In genomic region chr15:81811599-81811996, GRCm38 (mm10) we compare ENCODE assay signal across 8 mouse cellular contexts. TPM values are rescaled to one million over a fixed set of nuclear protein-coding genes. Genes with fewer than 3 reads are reported as not detected.
DNase-seq lines count a peak whose midpoint lies in the region; ATAC-seq and TF ChIP-seq lines count a peak whose summit lies in the region.

No protein-coding gene starts in this region.

- peak overlapping the region; percentile 78 for H3K4me3 ChIP-seq in kidney, embryonic 15.5 days (replicated peaks)
- H3K4me3 ChIP-seq in bone marrow macrophage, adult 2 months (ENCODE audit: insufficient read depth, low read length), result peak overlapping the region; percentile 83
- peak overlapping the region; percentile 80 for H3K4me3 ChIP-seq in hindbrain, embryonic 16.5 days (ENCODE audit: low read length)
- peak overlapping the region; percentile 83 for H3K4me3 ChIP-seq in midbrain, embryonic 12.5 days

- DNase-seq in kidney, adult 18-20 months, result no peak
- no peak for DNase-seq in natural killer cell, adult 2 months (ENCODE audit: low spot score in 2 of 2)
- DNase-seq in frontal cortex, postnatal 36 days (ENCODE audit: low spot score in 2 of 2), result no peak
- DNase-seq in urinary bladder, postnatal 14 days (ENCODE audit: low spot score), result no peak

- H3K9me3 ChIP-seq in kidney, embryonic 15.5 days (replicated peaks), result no peaks in the 10 kb centered on the region
- H3K9me3 ChIP-seq in hindbrain, embryonic 16.5 days (ENCODE audit: control insufficient read depth, low read length), result no peaks in the 10 kb centered on the region
- no peaks in the 10 kb centered on the region for H3K9me3 ChIP-seq in midbrain, embryonic 12.5 days

- H3K9ac ChIP-seq in kidney, embryonic 15.5 days, result peak overlapping the region; percentile 73
- H3K9ac ChIP-seq in hindbrain, embryonic 16.5 days (ENCODE audit: low read depth, low read length), result peak overlapping the region; percentile 80
- H3K9ac ChIP-seq in midbrain, embryonic 12.5 days (replicated peaks), result peak overlapping the region; percentile 88

- H3K27me3 ChIP-seq in kidney, embryonic 15.5 days, result no peaks in the 10 kb centered on the region
- H3K27me3 ChIP-seq in hindbrain, embryonic 16.5 days (replicated peaks; ENCODE audit: control insufficient read depth, insufficient read depth, low read length), result no peaks in the 10 kb centered on the region
- H3K27me3 ChIP-seq in midbrain, embryonic 12.5 days, result no peaks in the 10 kb centered on the region; the same call in 1 of the 2 replicates

- peak; percentile 19 for ATAC-seq in kidney, embryonic 15.5 days (replicated peaks; ENCODE audit: low FRiP score)
- ATAC-seq in hindbrain, embryonic 16.5 days, result no peak
- peak; percentile 13 for ATAC-seq in midbrain, embryonic 12.5 days (ENCODE audit: low FRiP score, low read depth)

- H3K4me2 ChIP-seq in kidney, embryonic 15.5 days, result peak overlapping the region; percentile 91
- H3K4me2 ChIP-seq in hindbrain, embryonic 16.5 days (ENCODE audit: low read length), result peak overlapping the region; percentile 77
- H3K4me2 ChIP-seq in midbrain, embryonic 12.5 days (replicated peaks), result peak overlapping the region; percentile 73

- peaks cover 33% of the 10 kb centered on the region for H3K4me1 ChIP-seq in kidney, embryonic 15.5 days
- H3K4me1 ChIP-seq in bone marrow macrophage, adult 2 months (ENCODE audit: control insufficient read depth, insufficient read depth, low read length), result peaks cover 38% of the 10 kb centered on the region
- peaks cover 25% of the 10 kb centered on the region for H3K4me1 ChIP-seq in hindbrain, embryonic 16.5 days (ENCODE audit: control insufficient read depth, insufficient read depth, low read depth, low read length)
- peaks cover 38% of the 10 kb centered on the region for H3K4me1 ChIP-seq in midbrain, embryonic 12.5 days

- TF ChIP-seq CTCF in bone marrow macrophage, adult 2 months (IDR thresholded peaks at IDR 0.05; ENCODE audit: low read depth, low read length), result no peak

- WGBS in kidney, embryonic 15.5 days, result under 1% methylated on average over 22 of the region's 26 CpGs
- 0% methylated on average over 17 of the region's 26 CpGs for WGBS in hindbrain, embryonic 16.5 days
- 2% methylated on average over 12 of the region's 26 CpGs for WGBS in midbrain, embryonic 12.5 days

- H3K27ac ChIP-seq in kidney, embryonic 15.5 days, result peak overlapping the region; percentile 94
- peak overlapping the region; percentile 80 for H3K27ac ChIP-seq in bone marrow macrophage, adult 2 months (ENCODE audit: insufficient read depth, low read depth, low read length)
- H3K27ac ChIP-seq in hindbrain, embryonic 16.5 days (ENCODE audit: low read depth, low read length), result peak overlapping the region; percentile 81
- H3K27ac ChIP-seq in midbrain, embryonic 12.5 days (replicated peaks), result peak overlapping the region; percentile 82

- peaks cover 18% of the 10 kb centered on the region for H3K36me3 ChIP-seq in kidney, embryonic 15.5 days
- H3K36me3 ChIP-seq in hindbrain, embryonic 16.5 days (ENCODE audit: control insufficient read depth, insufficient read depth, low read length), result peaks cover 8% of the 10 kb centered on the region; the same call in 1 of the 2 replicates
- H3K36me3 ChIP-seq in midbrain, embryonic 12.5 days, result peaks cover 17% of the 10 kb centered on the region

- no peak for TF ChIP-seq POLR2A in bone marrow macrophage, adult 2 months (IDR thresholded peaks at IDR 0.05; ENCODE audit: borderline replicate concordance, low read depth, low read length)

RNA-seq across cellular contexts. Expression of gene Tef, which starts 9.4 kb away (rescaled TPM):
- polyA plus RNA-seq in kidney, embryonic 15.5 days (2015; fragmentation: Nextera tagmentation; extraction: Ambion mirVana), result 23.9 and 26.5 TPM in 2 replicates
- 69.3 and 74.1 TPM in 2 replicates for polyA plus RNA-seq in bone marrow macrophage, adult 2 months (2012; ENCODE audit: insufficient read depth, insufficient read length, missing spikeins)
- 22.9 and 23.1 TPM in 2 replicates for polyA plus RNA-seq in hindbrain, embryonic 16.5 days (2015; fragmentation: Nextera tagmentation; extraction: Ambion mirVana)
- polyA plus RNA-seq in midbrain, embryonic 12.5 days (2016; fragmentation: Nextera tagmentation; extraction: Ambion mirVana), result 30.5 and 32.4 TPM in 2 replicates

RNA-seq across cellular contexts. Expression of gene Tob2, which starts 47.0 kb away (rescaled TPM):
- 28.2 and 29.3 TPM in 2 replicates for polyA plus RNA-seq in kidney, embryonic 15.5 days (2015; fragmentation: Nextera tagmentation; extraction: Ambion mirVana)
- polyA plus RNA-seq in bone marrow macrophage, adult 2 months (2012; ENCODE audit: insufficient read depth, insufficient read length, missing spikeins), result 35.4 and 35.8 TPM in 2 replicates
- polyA plus RNA-seq in hindbrain, embryonic 16.5 days (2015; fragmentation: Nextera tagmentation; extraction: Ambion mirVana), result 15.7 and 18.4 TPM in 2 replicates
- 20.9 and 22.2 TPM in 2 replicates for polyA plus RNA-seq in midbrain, embryonic 12.5 days (2016; fragmentation: Nextera tagmentation; extraction: Ambion mirVana)
